Mouse (Mus musculus): Measurements from ENCODE around the gene Dicer1.

Gene Dicer1

GRCm38 (mm10) chr12:104676535-104677370 is 75.0 kb downstream of the Dicer1 start:
- no peak for DNase-seq

- DNase-seq, result peak; percentile 32
Observed at GRCm38 (mm10) chr12:104672976-104673375, 78.8 kb downstream of the Dicer1 start.

DNA sequence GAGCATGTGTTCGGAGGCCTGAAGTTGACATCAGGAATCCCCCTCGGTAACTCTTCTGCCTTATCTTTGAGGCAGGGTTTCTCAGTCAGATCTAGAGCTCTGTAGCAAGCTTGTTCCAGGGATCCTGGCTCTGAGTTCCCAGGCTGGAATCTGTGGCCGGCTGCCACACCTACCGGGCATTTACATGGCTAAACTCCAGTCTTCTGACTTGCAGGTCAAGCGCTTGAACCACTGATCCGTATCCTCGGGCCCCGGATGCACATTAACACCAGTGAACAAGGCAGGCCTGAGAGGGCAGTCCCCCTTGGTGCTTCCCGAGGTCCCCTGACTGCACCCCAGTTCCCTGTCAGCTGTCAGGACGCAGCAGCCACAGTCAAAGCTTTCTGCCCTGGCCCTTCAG is 79.3 kb downstream of the Dicer1 start:
- no peak for DNase-seq

GRCm38 (mm10) chr12:104667846-104668245 is 83.9 kb downstream of the Dicer1 start:
- DNase-seq, result no peak

GRCm38 (mm10) chr12:104665951-104666350 is 85.8 kb downstream of the Dicer1 start:
- no peak for DNase-seq

GRCm38 (mm10) chr12:104665521-104665920 is 86.2 kb downstream of the Dicer1 start:
- no peak for DNase-seq

DNA sequence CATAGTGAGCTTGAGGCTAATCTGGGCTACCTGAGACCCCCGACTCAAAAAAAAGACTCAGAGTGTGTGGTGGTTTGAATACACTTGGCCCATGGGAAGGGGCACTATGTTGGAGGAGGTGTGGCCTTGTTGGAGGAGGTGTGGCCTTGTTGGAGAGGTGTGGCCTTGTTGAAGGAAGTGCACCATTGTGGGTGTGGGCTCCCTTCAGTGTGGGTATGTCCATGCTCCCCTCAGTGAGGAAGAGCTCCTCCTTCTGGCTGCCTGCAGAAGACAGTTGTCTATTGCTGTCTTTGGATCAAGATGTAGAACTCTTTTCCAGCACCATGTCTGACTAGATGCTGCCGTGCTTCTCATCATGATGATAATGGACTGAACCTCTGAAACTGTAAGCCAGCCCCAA is 95.6 kb downstream of the Dicer1 start:
- DNase-seq, result no peak

DNA sequence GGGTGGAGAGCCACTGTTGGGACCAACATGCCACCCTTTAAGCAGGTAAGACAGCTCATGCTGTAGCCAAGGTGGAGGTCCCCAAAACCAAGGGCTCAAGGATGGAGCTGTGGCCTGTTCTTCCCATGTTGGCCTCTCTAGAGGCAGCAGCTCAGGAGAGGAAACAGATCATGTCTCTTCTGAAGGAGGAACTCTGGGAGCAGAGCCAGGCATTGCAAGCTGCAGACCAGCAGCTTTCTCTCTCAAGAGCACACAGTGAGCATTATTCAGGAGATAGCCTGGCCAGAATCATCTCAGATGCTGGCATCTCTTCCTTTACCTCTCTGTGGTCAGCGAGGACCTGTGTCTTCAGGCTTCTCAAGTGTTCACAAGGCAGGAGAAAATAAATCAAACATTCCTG is 96.7 kb downstream of the Dicer1 start:
- DNase-seq, result no peak

- DNase-seq, result no peak
Observed at GRCm38 (mm10) chr12:104652021-104652420, 99.7 kb downstream of the Dicer1 start.

- DNase-seq, result no peak
Observed at GRCm38 (mm10) chr12:104651269-104651668, 100.5 kb downstream of the Dicer1 start.

- DNase-seq, result no peak
Observed at GRCm38 (mm10) chr12:104650510-104651260, 101.1 kb downstream of the Dicer1 start.

GRCm38 (mm10) chr12:104648366-104648765 is 103.4 kb downstream of the Dicer1 start:
- DNase-seq, result no peak

DNA sequence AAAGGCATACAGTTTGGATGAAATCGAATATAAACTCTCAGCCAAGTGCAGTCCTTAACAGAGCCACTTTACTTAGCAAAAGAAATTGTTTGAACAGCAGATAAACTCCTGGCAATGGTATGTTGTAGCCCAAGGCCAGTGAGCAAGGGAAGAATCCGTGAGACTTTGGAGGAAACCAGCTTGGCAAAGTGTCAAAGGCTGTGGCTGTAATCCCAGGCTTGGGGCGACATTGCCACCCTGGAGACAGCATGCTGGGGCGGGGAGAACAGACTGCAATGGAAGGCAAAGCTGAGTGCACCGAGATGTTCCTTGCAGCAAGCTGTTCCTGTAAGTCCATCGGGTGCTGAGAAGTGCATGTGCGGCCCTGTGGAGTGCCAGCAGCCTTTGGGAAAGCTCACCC is 109.4 kb downstream of the Dicer1 start:
- DNase-seq, result peak; percentile 33

DNA sequence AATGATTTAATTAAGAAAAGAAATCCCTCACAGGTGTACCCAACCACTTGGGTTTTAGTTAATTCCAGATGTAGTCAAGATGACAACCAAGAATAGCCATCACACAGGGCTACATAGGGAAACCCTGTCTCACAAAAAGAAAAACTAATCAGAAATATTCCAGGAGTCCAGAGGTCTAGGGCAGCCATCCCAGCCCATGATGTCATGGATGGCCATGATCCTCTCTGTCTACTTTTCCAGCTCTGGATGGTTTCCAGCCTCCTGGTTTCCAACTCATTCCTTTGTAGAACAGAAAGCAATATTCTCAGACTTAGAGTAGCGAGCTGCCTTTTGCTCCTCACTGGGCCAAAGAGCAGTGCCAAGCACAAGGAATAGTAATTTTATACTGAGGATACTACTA is 110.8 kb downstream of the Dicer1 start:
- DNase-seq, result peak; percentile 37

DNA sequence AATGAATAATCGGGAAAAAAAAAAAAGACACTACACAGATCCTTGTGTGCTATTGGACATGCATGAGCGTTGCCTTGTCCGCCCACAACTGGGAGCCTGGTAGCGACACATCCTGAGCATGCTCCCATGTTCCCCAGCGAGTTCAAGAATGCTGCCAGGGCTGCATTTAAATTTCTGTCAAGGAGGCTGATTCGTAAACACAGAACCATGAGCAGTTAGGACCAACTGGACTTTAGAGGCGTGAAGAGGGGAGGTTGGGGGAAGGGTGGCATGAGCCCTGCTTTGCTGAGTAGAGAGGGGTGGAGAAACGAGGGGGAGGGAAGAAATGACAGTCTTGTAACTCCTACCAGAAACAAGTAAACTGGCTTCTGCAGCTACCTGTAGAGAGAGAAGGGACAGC is 113.6 kb downstream of the Dicer1 start:
- DNase-seq, result peak; percentile 9
